Mouse (Mus musculus) C2C12 (cell line): ENCODE results near the gene Rnf144a.
"Not testable (repeated sequence)": the region's sequence is repeated elsewhere in the genome, so short reads cannot be mapped to it uniquely, and the experiment has no call there.

ENCODE experiments used
- CEBPB ChIP-seq: IDR thresholded peaks from one replicate; pipeline ENCODE4 v1.6.1; 2011; ENCODE audit warnings: low read depth, mild to moderate bottlenecking, control low read depth, moderate library complexity
- CTCF ChIP-seq: IDR thresholded peaks from one replicate; pipeline ENCODE4 v1.5.1; 2011; ENCODE audit not compliant: control insufficient read depth, insufficient read depth, insufficient read length
- FOSL1 ChIP-seq: IDR thresholded peaks from one replicate; pipeline ENCODE4 v1.8.0; 2011; ENCODE audit warnings: mild to moderate bottlenecking, low read length; ENCODE audit not compliant: poor library complexity, insufficient read depth, severe bottlenecking
- MAX ChIP-seq: IDR thresholded peaks from one replicate; pipeline ENCODE4 v1.6.1; 2011; ENCODE audit warnings: mild to moderate bottlenecking, control low read depth
- MYOD1 ChIP-seq: IDR thresholded peaks from one replicate; pipeline ENCODE4 v1.6.1; 2011; ENCODE audit warnings: low read depth; ENCODE audit not compliant: control insufficient read depth, insufficient read length
- MYOG ChIP-seq: IDR thresholded peaks from one replicate; pipeline ENCODE4 v1.6.1; 2011; ENCODE audit not compliant: control insufficient read depth, insufficient read length; ENCODE audit errors: extremely low read depth
- USF1 ChIP-seq: IDR thresholded peaks from one replicate; pipeline ENCODE4 v1.6.1; 2011; ENCODE audit warnings: low read depth, mild to moderate bottlenecking, control low read depth, moderate library complexity

DNA sequence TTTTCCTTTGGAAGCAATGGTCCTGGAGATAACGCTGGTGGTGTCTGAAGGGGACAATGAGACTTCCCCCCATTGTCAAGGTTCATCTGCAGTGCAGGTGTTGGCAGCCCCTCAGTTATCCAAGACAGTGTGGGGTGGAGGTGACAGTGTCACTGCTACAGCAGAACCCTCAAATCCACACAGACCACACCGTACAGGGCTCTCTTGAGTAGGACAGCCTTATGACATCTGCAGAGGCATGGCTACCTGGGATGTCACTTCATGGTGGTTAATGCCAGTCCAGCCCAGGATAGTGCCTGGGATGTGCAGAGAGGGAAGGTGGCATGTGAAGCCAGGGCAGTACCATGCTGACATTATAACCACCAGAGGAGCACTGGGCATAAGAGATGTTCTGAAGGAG is 13.7 kb upstream of the Rnf144a start:
- not testable (repeated sequence) for TF ChIP-seq CTCF, MYOG, MAX, MYOD1, USF1, CEBPB, FOSL1
